Mouse (Mus musculus): ENCODE data around the gene Nmur1.

Nmur1 gene

GRCm38 (mm10) chr1:86404834-86405233, 21.2 kb downstream of the Nmur1 start:
- POLR2A ChIA-PET: interaction anchor here in 1 of 4 experiments (1.2 kb wide), 1 partner anchor 9 kb away, joined by 8 read pairs; no protein-coding TSS in a partner anchor
- CTCF ChIA-PET: interaction anchor here in 2 of 4 experiments (0.6 to 4.1 kb wide), 4 partner anchors 11 to 263 kb away, joined by 3 to 18 read pairs (median 14); no protein-coding TSS in a partner anchor

GRCm38 (mm10) chr1:86400096-86400754, 25.8 kb downstream of the Nmur1 start:
- POLR2A ChIA-PET: interaction anchor here in 2 of 4 experiments (1.3 to 3.9 kb wide), 4 partner anchors 11 to 43 kb away, joined by 3 to 17 read pairs (median 5); partner anchors contain the start of gene Ncl (in 1 of the 2)
- CTCF ChIA-PET: interaction anchor here (0.5 to 4.1 kb wide), 14 partner anchors 8 to 341 kb away, joined by 3 to 18 read pairs (median 4); no protein-coding TSS in a partner anchor

- ChIA-PET POLR2A (interaction anchor here in 2 of 4 experiments (0.5 to 1.8 kb wide), 5 partner anchors 10 to 133 kb away, joined by 3 to 5 read pairs (median 3); partner anchors contain the start of gene Ncl (in 1 of the 2)), CTCF (interaction anchor here in 2 of 4 experiments (0.8 to 3.8 kb wide), 7 partner anchors 10 to 31 kb away, joined by 3 to 14 read pairs (median 4); no protein-coding TSS in a partner anchor)
Observed at GRCm38 (mm10) chr1:86399322-86399721, 26.7 kb downstream of the Nmur1 start.

DNA sequence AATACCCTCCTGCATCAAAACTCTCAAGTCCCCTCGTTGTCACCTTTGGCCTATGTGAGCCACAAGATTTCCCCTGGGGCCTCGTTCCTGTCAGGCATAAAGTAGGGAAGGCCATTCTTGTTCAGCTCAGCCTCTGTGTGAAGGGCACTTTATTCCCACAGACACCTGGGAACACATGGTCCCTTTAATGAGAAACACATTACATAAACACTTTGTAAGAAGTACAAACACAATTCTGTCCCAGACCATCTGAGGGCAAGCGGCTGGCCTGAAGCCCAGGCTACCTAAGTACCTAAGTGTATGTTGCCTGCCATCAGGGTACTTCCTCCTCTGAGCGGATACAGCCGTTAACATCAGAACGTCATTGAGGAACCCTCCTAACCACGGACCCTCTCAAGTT, 27.8 kb downstream of the Nmur1 start:
- POLR2A ChIA-PET: interaction anchor here in 3 of 4 experiments (0.5 to 2.6 kb wide), 31 partner anchors 9 to 904 kb away, joined by 3 to 17 read pairs (median 4); partner anchors contain the start of genes Ncl (in 2 of the 3) and Ptma (in 1 of the 3)
- CTCF ChIA-PET: interaction anchor here in 3 of 4 experiments (0.6 to 2.9 kb wide), 8 partner anchors 9 to 130 kb away, joined by 3 to 13 read pairs (median 4); no protein-coding TSS in a partner anchor

DNA sequence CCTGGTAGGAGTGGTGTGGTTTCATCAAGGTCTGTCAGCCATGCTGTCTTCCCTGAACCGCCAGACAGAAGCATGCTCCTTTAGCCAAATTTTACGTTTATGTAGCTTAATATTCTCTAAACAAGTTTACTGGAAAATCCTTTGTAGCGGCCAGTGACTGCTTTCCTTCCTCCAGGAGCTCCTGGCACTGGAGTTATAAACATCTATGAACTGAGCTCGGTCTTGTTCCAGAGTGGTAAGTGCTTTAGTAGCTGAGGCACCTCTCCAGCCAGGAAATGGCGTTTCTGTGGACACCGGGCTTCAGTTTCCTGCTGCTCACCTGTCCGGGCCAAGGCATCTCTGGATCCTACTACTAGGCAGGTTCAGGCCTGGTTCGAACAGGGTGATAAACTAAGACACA, 28.4 kb downstream of the Nmur1 start:
- CTCF ChIA-PET: interaction anchor here in 3 of 4 experiments (0.6 to 2.9 kb wide), 11 partner anchors 8 to 198 kb away, joined by 3 to 13 read pairs (median 4); no protein-coding TSS in a partner anchor
- POLR2A ChIA-PET: interaction anchor here (0.6 to 2.6 kb wide), 43 partner anchors 8 to 274 kb away, joined by 3 to 17 read pairs (median 4); partner anchors contain the start of genes Ncl (in 2 of the 4) and Ptma (in 2 of the 4)

DNA sequence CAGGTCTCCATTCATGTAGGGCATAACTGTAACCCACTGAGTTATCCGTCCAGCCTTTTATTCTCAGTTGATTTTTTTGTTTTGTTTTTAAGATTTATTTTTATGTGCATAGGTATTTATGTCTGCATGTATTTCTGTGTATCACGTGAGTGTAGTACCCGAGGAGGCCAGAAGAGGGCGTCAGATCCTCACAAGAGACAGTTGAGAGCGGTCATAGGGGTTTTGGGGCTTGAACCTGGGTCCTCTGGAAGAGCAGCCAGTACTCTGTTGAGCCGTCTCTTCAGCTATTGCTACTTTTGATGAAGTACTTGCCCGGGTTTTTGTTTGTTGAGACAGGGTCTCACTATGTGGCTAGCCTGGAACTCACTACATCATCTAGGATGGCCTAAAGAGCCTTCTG, 30.1 kb downstream of the Nmur1 start:
- ChIA-PET CTCF (interaction anchor here in 2 of 4 experiments (0.6 to 1.1 kb wide), 2 partner anchors 18 to 21 kb away, joined by 4 to 6 read pairs; no protein-coding TSS in a partner anchor), POLR2A (interaction anchor here in 2 of 4 experiments (0.6 to 2.6 kb wide), 11 partner anchors 13 to 217 kb away, joined by 3 to 8 read pairs (median 3); no protein-coding TSS in a partner anchor)

- POLR2A ChIA-PET: interaction anchor here in 2 of 4 experiments (0.5 to 1.4 kb wide), 4 partner anchors 12 to 156 kb away, joined by 3 to 5 read pairs (median 3); partner anchors contain the start of gene Ncl (in 2 of the 2)
- CTCF ChIA-PET: interaction anchor here in 2 of 4 experiments (0.7 to 1.1 kb wide), 5 partner anchors 13 to 215 kb away, joined by 3 to 9 read pairs (median 3); no protein-coding TSS in a partner anchor
Observed at GRCm38 (mm10) chr1:86394246-86394645, 31.8 kb downstream of the Nmur1 start.

GRCm38 (mm10) chr1:86393219-86393618, 32.8 kb downstream of the Nmur1 start:
- ChIA-PET POLR2A (interaction anchor here in 2 of 4 experiments (1.3 to 1.4 kb wide), 2 partner anchors 34 kb away, joined by 3 to 5 read pairs; partner anchors contain the start of gene Ncl (in 2 of the 2)), CTCF (interaction anchor here in 2 of 4 experiments (0.7 to 1.1 kb wide), 2 partner anchors 23 to 83 kb away, joined by 5 to 11 read pairs; no protein-coding TSS in a partner anchor)

GRCm38 (mm10) chr1:86391425-86391824, 34.6 kb downstream of the Nmur1 start:
- POLR2A ChIA-PET: interaction anchor here in 2 of 4 experiments (1.1 to 6.4 kb wide), 2 partner anchors 31 to 135 kb away, joined by 3 to 28 read pairs; partner anchors contain the start of genes Ncl (in 1 of the 2) and Ptma (in 1 of the 2)
- CTCF ChIA-PET: interaction anchor here (0.6 to 1.2 kb wide), 5 partner anchors 10 to 30 kb away, joined by 3 to 8 read pairs (median 4); no protein-coding TSS in a partner anchor

DNA sequence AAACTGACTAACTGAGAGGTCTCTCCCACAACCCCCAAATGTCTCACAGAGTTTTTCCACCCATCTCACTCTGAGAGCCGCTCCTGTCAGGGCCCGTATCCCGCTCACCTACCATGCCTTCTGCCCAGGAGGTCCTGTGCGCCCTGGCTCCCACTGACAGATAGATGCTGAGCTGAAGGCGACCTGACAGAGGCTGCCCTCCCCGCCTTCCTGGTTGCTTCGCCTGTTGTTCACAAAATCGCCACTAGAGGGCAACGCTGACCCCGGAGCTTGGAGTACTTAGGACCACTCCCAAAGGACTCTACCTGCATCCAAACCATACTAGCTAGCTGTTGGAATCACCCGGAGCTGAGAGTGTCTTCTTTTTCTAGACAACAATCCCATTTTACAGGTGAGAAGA, 36.8 kb downstream of the Nmur1 start:
- ChIA-PET CTCF (interaction anchor here (0.5 to 2.8 kb wide), 71 partner anchors 8 to 654 kb away, joined by 3 to 19 read pairs (median 4); partner anchors contain the start of genes Armc9 (in 1 of the 4) and Ncl (in 1 of the 4)), POLR2A (interaction anchor here in 3 of 4 experiments (0.6 to 6.4 kb wide), 20 partner anchors 8 to 139 kb away, joined by 3 to 28 read pairs (median 4); partner anchors contain the start of genes Ncl (in 2 of the 3) and Ptma (in 2 of the 3))

DNA sequence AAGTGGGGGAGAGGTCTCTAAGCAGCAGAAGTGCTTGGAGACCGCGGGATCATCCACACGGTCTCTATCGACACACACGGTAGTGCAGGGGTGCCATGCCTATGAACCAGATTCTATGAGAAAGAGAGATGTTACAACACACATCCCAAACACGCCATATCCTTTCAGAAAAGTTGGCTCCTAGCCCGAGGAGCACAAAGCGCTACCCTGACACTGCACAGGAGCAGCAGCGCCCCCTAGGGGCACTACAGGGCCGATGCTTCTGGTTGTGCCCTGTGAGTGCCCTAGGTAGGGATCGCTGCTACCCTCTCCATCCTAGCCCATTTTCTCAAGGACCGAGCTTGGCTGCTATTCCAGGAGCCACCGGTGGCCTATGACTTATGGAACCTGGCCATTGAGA, 45.0 kb downstream of the Nmur1 start:
- CTCF ChIA-PET: interaction anchor here (0.6 to 2.6 kb wide), 10 partner anchors 8 to 100 kb away, joined by 3 to 7 read pairs (median 4); no protein-coding TSS in a partner anchor
- POLR2A ChIA-PET: interaction anchor here (0.6 to 4.3 kb wide), 22 partner anchors 10 to 837 kb away, joined by 3 to 23 read pairs (median 4); partner anchors contain the start of gene Ncl (in 2 of the 4)

DNA sequence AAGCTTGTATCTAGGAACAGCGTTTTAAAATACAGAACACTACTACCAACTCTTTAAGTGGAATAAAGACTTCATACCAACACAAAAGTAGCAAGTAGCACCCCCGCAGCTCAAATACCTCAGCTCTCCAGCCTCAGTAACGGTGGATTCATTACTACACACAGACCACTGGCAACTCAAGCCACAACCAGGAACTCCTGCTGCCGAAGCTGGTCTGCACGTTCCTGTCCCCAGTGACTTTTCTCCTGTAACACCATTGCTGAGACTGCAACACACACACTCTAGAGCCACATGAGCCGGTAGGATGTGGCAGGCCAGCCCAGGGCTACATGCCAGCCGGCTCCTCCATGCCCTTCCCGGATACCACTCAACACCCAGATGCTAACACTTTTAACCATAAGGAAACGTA, 46.9 kb downstream of the Nmur1 start:
- ChIA-PET CTCF (interaction anchor here (0.5 to 2.6 kb wide), 6 partner anchors 10 to 270 kb away, joined by 3 to 7 read pairs (median 5); no protein-coding TSS in a partner anchor), POLR2A (interaction anchor here (0.5 to 4.3 kb wide), 8 partner anchors 19 to 154 kb away, joined by 3 to 22 read pairs (median 5); partner anchors contain the start of gene Ncl (in 2 of the 4))

DNA sequence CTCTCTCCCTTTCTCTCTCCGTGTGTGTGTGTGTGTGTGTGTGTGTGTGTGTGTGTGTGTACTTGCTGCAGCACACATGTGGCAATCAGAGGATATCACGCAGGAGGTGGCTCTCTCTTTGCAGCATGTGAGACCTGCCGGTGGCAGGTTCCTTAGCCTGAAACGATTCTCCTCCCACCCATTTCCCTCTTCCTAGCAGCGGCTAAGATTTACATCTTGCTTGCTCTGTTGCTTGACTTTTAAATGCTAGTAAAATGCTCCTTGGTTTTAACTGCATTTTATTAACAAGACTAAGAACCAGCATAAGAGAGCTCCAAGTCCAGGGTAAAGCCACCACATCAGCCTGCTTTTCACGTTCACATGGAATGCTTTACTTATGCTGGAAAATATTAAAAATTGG, 47.4 kb downstream of the Nmur1 start:
- POLR2A ChIA-PET: interaction anchor here (0.6 to 4.3 kb wide), 6 partner anchors 19 to 31 kb away, joined by 3 to 22 read pairs (median 5); partner anchors contain the start of gene Ncl (in 2 of the 4)

DNA sequence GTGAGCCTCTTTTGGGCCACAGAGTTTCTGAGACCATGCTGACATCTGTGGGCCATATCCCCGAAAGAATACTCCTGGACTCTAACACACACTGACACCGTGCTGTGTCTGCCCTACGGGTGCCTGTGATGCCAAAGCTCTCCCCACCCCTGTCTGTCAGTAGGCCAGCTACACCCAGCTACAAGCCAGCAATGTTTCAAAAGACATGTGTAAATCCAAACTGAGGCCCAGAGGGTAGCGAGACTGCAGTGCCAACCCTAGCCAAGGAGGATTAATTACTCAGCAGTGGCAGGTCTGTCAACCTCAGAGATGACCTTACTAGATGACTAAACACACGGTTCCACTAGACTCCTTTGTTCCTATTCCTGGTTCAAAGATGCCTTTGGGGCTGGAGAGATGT, 49.7 kb downstream of the Nmur1 start:
- CTCF ChIA-PET: interaction anchor here in 3 of 4 experiments (0.8 to 1.3 kb wide), 3 partner anchors 11 to 40 kb away, joined by 3 read pairs; no protein-coding TSS in a partner anchor
- POLR2A ChIA-PET: interaction anchor here in 1 of 4 experiments (1.2 to 1.8 kb wide), 2 partner anchors 17 to 152 kb away, joined by 5 read pairs; partner anchors contain the start of gene Ncl

More for the DNA sequence above, 47.4 kb downstream of the Nmur1 start:
- CTCF ChIA-PET: interaction anchor here (0.5 to 2.2 kb wide), 11 partner anchors 10 to 1230 kb away, joined by 3 to 10 read pairs (median 5); no protein-coding TSS in a partner anchor

DNA sequence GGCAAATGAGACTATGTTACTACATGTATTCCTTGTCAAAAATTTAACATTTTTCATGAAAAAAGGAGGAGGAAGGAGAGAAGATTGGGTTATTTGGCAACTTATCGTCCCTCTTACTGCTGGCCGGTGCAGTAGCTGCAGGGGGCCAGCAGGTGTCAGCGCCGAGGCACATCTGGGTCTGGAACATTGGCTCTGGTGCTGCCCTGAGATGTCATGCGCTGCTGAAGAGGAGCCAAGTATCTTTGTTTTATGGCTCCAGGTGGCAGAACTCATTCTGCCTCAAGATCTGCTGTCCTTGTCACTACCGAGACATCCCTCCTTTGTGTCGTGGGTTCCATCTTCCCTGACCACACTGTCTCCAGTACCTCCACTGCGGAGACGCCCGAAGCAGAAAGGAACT, 54.0 kb downstream of the Nmur1 start:
- ChIA-PET POLR2A (interaction anchor here in 3 of 4 experiments (0.6 to 3.4 kb wide), 10 partner anchors 9 to 155 kb away, joined by 3 to 24 read pairs (median 4); partner anchors contain the start of genes Ncl (in 3 of the 3) and Ptma (in 1 of the 3)), CTCF (interaction anchor here (0.5 to 2.3 kb wide), 22 partner anchors 9 to 215 kb away, joined by 3 to 12 read pairs (median 3); partner anchors contain the start of gene Ncl (in 1 of the 4))

- ChIA-PET CTCF (interaction anchor here (0.6 to 1.4 kb wide), 7 partner anchors 9 to 188 kb away, joined by 3 to 5 read pairs (median 3); partner anchors contain the start of gene Ncl (in 1 of the 4)), POLR2A (interaction anchor here in 3 of 4 experiments (0.5 to 3.8 kb wide), 12 partner anchors 8 to 167 kb away, joined by 3 to 37 read pairs (median 4); partner anchors contain the start of genes Ncl (in 3 of the 3) and Ptma (in 1 of the 3))
Observed at GRCm38 (mm10) chr1:86368086-86368485, 57.9 kb downstream of the Nmur1 start.

DNA sequence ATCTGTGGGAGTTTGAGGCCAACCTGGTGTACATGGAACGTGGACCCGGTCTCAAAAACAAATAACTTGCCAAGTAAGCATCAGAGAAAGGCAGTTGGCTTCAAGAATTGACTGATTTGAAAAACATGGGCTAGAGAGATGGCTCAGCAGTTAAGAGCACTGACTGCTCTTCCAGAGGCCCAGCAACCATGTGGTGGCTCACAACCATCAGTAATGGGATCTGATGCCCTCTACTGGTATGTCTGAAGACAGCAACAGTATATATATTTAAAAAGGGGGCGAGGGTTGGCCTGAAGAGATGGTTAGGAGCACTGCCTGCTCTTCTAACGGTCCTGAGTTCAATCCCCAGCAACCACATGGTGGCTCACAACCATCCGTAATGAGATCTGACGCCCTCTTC, 62.4 kb downstream of the Nmur1 start:
- CTCF ChIA-PET: interaction anchor here in 1 of 4 experiments (0.6 to 1.4 kb wide), 5 partner anchors 15 to 185 kb away, joined by 3 to 6 read pairs (median 3); no protein-coding TSS in a partner anchor

More for the DNA sequence above, 62.4 kb downstream of the Nmur1 start:
- POLR2A ChIA-PET: interaction anchor here in 2 of 4 experiments (0.7 to 7.8 kb wide), 8 partner anchors 9 to 165 kb away, joined by 3 to 371 read pairs (median 4); partner anchors contain the start of gene Ptma (in 2 of the 2)
